Mouse (Mus musculus) embryonic fibroblast, embryonic 13.5 days (primary cell): Measurements from ENCODE around the gene Ttc27. TPM values are rescaled to one million over a fixed set of nuclear protein-coding genes. Genes with fewer than 3 reads are reported as not detected.

Experiments used
- H3K27ac ChIP-seq: 2 replicates; pipeline ENCODE4 v1.5.1; 2012; ENCODE audit warnings: low read length, control low read depth, inconsistent platforms; ENCODE audit not compliant: insufficient read depth
- H3K4me1 ChIP-seq: 2 replicates; pipeline ENCODE4 v1.6.1; 2011; ENCODE audit warnings: low read length; ENCODE audit not compliant: control insufficient read depth, insufficient read depth
- H3K4me3 ChIP-seq: 2 replicates; pipeline ENCODE4 v1.5.1; 2011; ENCODE audit warnings: mild to moderate bottlenecking, control low read depth, low read length; ENCODE audit not compliant: insufficient read depth
- CTCF ChIP-seq: IDR thresholded peaks from 2 replicates; pipeline ENCODE4 v1.5.1; 2011; ENCODE audit warnings: mild to moderate bottlenecking, control low read depth, low read length, moderate library complexity, borderline replicate concordance; ENCODE audit not compliant: insufficient read depth
- POLR2A ChIP-seq: IDR thresholded peaks from 2 replicates; pipeline ENCODE4 v1.6.1; 2011; ENCODE audit warnings: low read depth, mild to moderate bottlenecking, control low read depth, low read length, moderate library complexity
- polyA plus RNA-seq: library from polyadenylated mRNA; stranded (reverse); fragments of >200 nt; gene quantifications from 2 replicates; pipeline ENCODE4 v1.2.4, GENCODE M21; 2011; ENCODE audit warnings: low read depth; ENCODE audit not compliant: missing spikeins, insufficient read length

Ttc27 gene
- polyA plus RNA-seq, 1 experiment = 25.6 TPM

DNA sequence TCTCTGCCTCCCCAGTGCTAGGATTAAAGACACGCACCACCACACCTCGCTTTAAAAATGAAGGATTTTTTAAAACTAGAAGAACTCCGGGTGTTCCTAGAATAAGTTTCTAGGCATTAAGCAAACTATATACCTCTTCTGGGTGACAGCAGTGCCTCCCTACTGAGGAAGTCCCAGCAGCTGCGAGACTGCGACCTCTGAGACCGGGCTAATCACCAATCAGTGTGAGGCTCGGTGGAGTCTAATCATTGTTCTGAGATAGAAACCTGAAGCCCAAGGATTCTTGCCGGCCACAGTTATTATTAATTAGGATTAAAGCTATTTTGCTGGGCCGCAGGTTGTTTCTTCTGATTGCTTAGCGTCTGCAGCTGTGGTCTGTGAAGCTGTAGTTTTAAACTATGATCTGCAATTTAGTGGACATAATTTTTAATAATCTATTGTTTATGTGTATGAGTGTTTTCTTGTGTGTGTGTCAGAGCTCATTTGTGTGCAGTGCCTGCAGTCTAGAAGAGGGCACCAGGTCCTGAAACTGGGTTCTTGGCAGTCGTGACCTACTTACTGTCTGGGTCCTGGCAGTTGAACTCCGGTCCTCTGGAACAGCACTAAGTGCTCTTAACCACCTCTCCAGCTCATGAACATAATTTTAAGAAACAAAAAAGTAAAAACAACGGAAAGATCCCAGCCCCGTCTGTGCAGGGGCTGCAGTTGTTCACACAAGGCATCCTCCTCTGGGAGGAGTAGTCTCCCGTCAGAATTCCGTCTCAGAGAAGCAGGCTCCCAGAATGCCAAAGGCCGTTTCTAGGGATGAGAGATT lies 142.9 kb downstream of the Ttc27 start:
- H3K27ac ChIP-seq = no peak overlapping the region
- no peaks in the 10 kb centered on the region for H3K4me1 ChIP-seq
- TF ChIP-seq POLR2A (no peak), CTCF (no peak)
- no peak overlapping the region for H3K4me3 ChIP-seq

DNA sequence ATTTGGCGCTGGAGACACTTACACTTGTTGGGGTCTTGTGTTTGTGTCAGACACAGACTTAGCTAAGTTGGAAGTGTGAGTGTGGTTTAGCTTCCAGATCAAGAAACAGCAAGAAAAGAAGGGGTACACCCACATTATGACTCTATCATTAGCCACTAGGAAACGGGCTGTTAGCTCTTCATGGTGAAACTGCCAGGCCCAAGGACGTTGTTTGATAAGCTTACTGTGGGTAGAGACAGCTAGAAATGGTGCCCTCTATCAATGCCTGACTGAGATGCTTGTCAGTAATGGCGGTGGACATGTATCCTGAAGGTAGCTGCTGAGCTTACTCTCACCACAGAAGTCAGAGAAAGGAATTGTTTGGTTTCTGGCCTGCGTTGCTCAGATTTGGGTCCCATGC lies 146.3 kb downstream of the Ttc27 start:
- H3K4me3 ChIP-seq = no peak overlapping the region
- no peak overlapping the region for H3K27ac ChIP-seq
- peaks cover 22% of the 10 kb centered on the region for H3K4me1 ChIP-seq
- TF ChIP-seq POLR2A = no peak
- no peak for TF ChIP-seq CTCF

GRCm38 (mm10) chr17:74864790-74865548 lies 147.4 kb downstream of the Ttc27 start:
- TF ChIP-seq CTCF (no peak), POLR2A (no peak)
- H3K27ac ChIP-seq = no peak overlapping the region
- peaks cover 27% of the 10 kb centered on the region for H3K4me1 ChIP-seq

GRCm38 (mm10) chr17:74865694-74866564 lies 148.4 kb downstream of the Ttc27 start:
- peaks cover 36% of the 10 kb centered on the region for H3K4me1 ChIP-seq

More at GRCm38 (mm10) chr17:74864790-74865548, 147.4 kb downstream of the Ttc27 start:
- no peak overlapping the region for H3K4me3 ChIP-seq

GRCm38 (mm10) chr17:74866565-74867507 lies 149.3 kb downstream of the Ttc27 start:
- no peak overlapping the region for H3K4me3 ChIP-seq
- no peak overlapping the region for H3K27ac ChIP-seq
- TF ChIP-seq POLR2A (no peak), CTCF (no peak)
- peaks cover 38% of the 10 kb centered on the region for H3K4me1 ChIP-seq

More at GRCm38 (mm10) chr17:74865694-74866564, 148.4 kb downstream of the Ttc27 start:
- no peak for TF ChIP-seq POLR2A
- no peak for TF ChIP-seq CTCF
- H3K27ac ChIP-seq = no peak overlapping the region
- no peak overlapping the region for H3K4me3 ChIP-seq

DNA sequence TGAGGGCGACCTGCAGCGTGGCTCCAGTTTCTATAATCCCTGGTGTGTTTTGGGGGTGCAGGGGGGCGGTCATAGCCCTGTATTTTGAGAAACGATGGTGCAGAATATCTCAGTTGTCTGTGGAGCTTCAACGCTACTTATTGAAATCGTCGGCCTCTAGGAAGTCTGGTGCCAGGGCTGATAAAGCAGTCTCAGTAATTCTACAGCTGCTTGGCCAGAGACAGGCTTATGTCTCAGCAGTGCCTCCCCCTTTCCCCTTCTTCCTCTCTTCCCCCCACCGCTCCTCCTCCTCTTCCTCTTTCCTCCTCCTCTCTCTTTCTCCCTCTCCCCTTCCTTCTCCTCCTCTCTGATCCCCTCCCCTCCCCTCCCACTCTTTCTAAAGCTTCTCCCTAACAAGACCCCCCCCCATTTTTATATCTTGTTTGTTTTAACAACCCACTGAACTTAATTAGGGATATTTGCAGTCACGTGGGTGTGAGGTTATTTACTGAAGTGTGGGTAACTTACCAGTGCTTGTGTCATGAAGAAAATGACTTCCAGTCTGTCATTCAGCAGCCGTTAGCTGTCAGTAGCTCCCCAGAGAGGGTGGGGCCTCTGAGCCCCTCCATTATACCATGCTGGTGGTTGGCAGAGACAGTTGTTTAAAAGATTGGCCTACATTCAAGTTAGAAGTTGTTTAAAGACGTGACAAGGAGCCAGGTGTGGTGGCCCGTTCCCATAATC lies 150.8 kb downstream of the Ttc27 start:
- Histone ChIP-seq H3K27ac (no peak overlapping the region), H3K4me3 (no peak overlapping the region), H3K4me1 (peaks cover 38% of the 10 kb centered on the region)
- no peak for TF ChIP-seq CTCF
- TF ChIP-seq POLR2A = no peak

DNA sequence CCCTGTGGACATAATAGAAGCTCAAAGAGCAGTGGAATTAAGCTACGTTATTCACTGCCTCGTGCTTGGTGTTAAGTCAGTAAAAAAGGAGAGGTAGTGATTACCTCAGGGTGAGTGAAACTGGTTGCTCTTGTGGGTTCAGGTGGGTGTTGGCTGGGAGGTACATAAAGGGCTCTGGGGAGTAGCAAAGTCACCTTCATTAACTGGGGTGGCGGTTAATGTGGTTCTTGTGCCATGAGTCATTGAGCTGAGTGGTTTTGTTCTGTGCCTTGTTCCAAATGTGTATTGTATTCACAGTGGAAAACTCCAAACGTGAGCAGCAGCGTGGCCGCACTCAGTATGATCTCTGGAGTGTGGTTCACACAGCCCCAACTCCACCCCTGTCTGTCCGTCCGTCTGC lies 152.0 kb downstream of the Ttc27 start:
- TF ChIP-seq CTCF = no peak
- no peak for TF ChIP-seq POLR2A
- H3K4me3 ChIP-seq = no peak overlapping the region
- H3K4me1 ChIP-seq = peaks cover 38% of the 10 kb centered on the region
- H3K27ac ChIP-seq = peak overlapping the region; percentile 84

- TF ChIP-seq CTCF (no peak), POLR2A (no peak)
- H3K4me1 ChIP-seq = peaks cover 38% of the 10 kb centered on the region
- peak overlapping the region; percentile 84 for H3K27ac ChIP-seq
- no peak overlapping the region for H3K4me3 ChIP-seq
These were observed 152.9 kb downstream of the Ttc27 start for GRCm38 (mm10) chr17:74870177-74871160.
